Mouse (Mus musculus): ENCODE results near the gene Gm15517. TPM values are rescaled to one million over a fixed set of nuclear protein-coding genes. Genes with fewer than 3 reads are reported as not detected.
"Not testable (repeated sequence)": the region's sequence is repeated elsewhere in the genome, so short reads cannot be mapped to it uniquely, and the experiment has no call there.

Gm15517 gene
- polyA plus RNA-seq, 1 experiment from 2014 or later: not detected

DNA sequence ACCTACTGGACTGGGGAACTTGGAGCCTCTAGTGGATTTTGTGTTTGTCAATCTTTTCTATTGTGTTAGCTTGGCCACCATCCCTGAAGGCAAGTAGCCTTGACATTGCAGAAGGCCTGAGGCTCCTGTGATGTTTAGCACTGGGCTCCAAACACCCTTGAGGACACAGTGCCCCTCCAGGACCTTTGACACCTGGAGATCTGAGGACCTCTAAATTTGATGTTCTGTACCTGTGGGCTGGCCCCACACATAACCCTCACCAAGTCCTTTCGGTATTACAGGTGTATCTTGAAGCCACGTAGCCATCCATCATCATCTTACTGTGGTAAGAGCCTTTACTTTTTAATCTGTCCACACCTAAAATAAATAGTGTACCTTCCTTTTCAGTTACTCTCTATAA, 13.3 kb upstream of the Gm15517 start:
- Histone ChIP-seq H3K27me3 (replicated peaks) (no peaks in the 10 kb centered on the region; the same call in 1 of the 2 replicates), H3K4me3 (peak overlapping the region; percentile 93), H3K36me3 (peaks cover 52% of the 10 kb centered on the region), H3K9me3 (replicated peaks) (no peaks in the 10 kb centered on the region), H3K9ac (peak overlapping the region; percentile 89), H3K4me2 (peak overlapping the region; percentile 79), H3K4me1 (peaks cover 43% of the 10 kb centered on the region), H3K27ac (no peak overlapping the region)
- WGBS (ENCODE audit: insufficient replicate concordance): 88% methylated on average over 2 of the region's 2 CpGs
- no peak for ATAC-seq

- WGBS (ENCODE audit: insufficient replicate concordance): 86% methylated on average over 4 of the region's 4 CpGs
- Histone ChIP-seq H3K4me2 (peak overlapping the region; percentile 79; the same call in 1 of the 2 replicates), H3K9ac (no peak overlapping the region), H3K27ac (no peak overlapping the region), H3K27me3 (replicated peaks) (no peaks in the 10 kb centered on the region), H3K36me3 (peaks cover 64% of the 10 kb centered on the region), H3K4me3 (no peak overlapping the region), H3K9me3 (replicated peaks) (no peaks in the 10 kb centered on the region), H3K4me1 (peaks cover 43% of the 10 kb centered on the region)
- no peak for ATAC-seq
Measured at GRCm38 (mm10) chr7:44249248-44249647, 12.0 kb upstream of the Gm15517 start.

DNA sequence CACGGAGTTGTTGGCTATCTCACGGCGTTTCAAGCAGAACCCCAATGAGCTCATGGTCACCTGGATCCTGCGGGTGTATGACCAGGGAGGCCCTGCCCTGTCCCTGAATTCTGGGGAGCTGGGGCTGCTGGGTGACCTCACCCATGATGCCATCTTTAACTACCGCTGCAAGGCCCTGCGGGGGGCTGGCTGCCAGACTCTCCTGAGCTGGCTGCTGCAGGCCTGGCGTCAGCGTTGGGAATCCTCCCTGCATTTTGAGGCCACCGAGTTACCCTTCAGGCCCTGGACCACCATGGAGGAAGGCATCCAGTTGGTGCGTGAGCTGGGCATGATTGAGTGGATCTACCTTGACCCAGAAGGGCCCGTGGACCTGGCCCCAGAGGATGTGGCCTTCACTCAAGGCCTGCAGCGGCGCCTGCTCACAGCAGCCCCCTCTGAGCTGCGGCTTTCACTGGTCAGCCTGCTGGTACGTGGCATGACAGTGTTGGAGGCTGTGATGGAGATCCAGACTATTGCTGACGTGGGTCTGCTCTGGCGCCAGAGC, 10.4 kb upstream of the Gm15517 start:
- not testable (repeated sequence) for H3K27ac ChIP-seq; H3K9me3 ChIP-seq (replicated peaks); H3K4me3 ChIP-seq; H3K9ac ChIP-seq; H3K4me2 ChIP-seq; ATAC-seq; H3K27me3 ChIP-seq (replicated peaks)
- peaks cover 31% of the 10 kb centered on the region for H3K4me1 ChIP-seq
- H3K36me3 ChIP-seq: peaks cover 67% of the 10 kb centered on the region
- 80% methylated on average over 17 of the region's 17 CpGs for WGBS (ENCODE audit: insufficient replicate concordance)

- ATAC-seq: 0 out of 2 replicates have a peak, but pooled peaks have one; percentile 29
- H3K4me2 ChIP-seq: no peak overlapping the region
- no peaks in the 10 kb centered on the region for H3K9me3 ChIP-seq (replicated peaks)
- no peak overlapping the region for H3K4me3 ChIP-seq
- H3K36me3 ChIP-seq: peaks cover 63% of the 10 kb centered on the region
- H3K27me3 ChIP-seq (replicated peaks): no peaks in the 10 kb centered on the region
- H3K9ac ChIP-seq: no peak overlapping the region
- WGBS (ENCODE audit: insufficient replicate concordance): 62% methylated on average over 15 of the region's 15 CpGs
- H3K27ac ChIP-seq: no peak overlapping the region
- H3K4me1 ChIP-seq: peaks cover 20% of the 10 kb centered on the region
Measured at GRCm38 (mm10) chr7:44253023-44253616, 8.1 kb upstream of the Gm15517 start.

DNA sequence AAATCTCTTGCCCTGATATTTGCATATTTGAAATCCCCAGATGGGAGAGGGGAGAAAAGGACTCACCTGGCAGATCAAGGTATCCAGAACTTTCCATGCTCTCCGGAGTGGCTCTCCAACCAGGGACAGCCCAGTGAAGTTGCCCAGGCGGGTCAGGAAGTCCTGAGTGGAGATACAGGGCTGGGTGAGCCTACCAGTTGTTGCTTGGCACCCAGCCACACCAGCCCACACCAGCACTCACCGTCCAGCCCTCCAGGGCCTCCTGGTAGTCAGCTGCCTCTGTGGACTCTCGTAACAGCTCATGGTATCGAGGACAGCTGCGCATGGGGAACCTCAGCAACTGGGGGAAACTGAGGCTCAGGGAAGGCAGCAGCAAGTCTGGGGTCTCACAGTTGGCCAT, 6.3 kb upstream of the Gm15517 start:
- Histone ChIP-seq H3K4me1 (peaks cover 2% of the 10 kb centered on the region; the same call in 1 of the 2 replicates), H3K27ac (no peak overlapping the region), H3K27me3 (replicated peaks) (no peaks in the 10 kb centered on the region), H3K4me2 (no peak overlapping the region), H3K4me3 (no peak overlapping the region), H3K9me3 (replicated peaks) (no peaks in the 10 kb centered on the region), H3K36me3 (peaks cover 45% of the 10 kb centered on the region), H3K9ac (no peak overlapping the region)
- WGBS (ENCODE audit: insufficient replicate concordance): 67% methylated on average over 6 of the region's 6 CpGs
- ATAC-seq: no peak

DNA sequence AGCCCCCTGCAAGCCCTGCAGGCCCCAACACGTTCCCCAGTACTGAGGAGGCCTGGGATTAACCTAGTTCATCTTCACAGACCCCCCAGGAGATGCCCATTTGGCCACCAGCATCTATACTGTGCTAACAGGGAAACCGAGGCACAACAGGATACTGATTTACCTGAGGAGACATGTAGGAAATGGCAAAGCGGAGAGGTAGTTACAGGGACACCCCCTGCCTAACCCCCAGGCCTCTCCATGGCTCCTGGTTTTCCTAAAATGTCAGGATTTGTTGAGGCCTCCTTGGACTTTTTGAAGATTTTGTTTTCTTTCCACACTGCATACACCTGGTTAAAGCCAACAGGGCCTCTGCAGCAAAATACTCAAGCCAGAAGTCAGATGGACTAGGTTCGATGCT, 4.0 kb upstream of the Gm15517 start, which contains the start of gene Acp4:
Acp4 (minus strand) TSS at position 101 of the 400 bp plus-strand sequence.
- no peak within 1 kb of the TSS for H3K9ac ChIP-seq
- no peaks in the 10 kb centered on the region for H3K9me3 ChIP-seq (replicated peaks)
- H3K27ac ChIP-seq: no peak within 1 kb of the TSS
- peaks cover 22% of the 10 kb centered on the region for H3K27me3 ChIP-seq (replicated peaks)
- peaks cover 22% of the 10 kb centered on the region for H3K36me3 ChIP-seq
- ATAC-seq: no peak
- 71% methylated on average over 4 of the region's 4 CpGs for WGBS (ENCODE audit: insufficient replicate concordance)
- no peaks in the 10 kb centered on the region for H3K4me1 ChIP-seq
- H3K4me3 ChIP-seq: no peak within 1 kb of the TSS
- H3K4me2 ChIP-seq: no peak within 1 kb of the TSS

GRCm38 (mm10) chr7:44260410-44260809, 837 bp upstream of the Gm15517 start:
- Histone ChIP-seq H3K4me1 (peaks cover 6% of the 10 kb centered on the region), H3K9me3 (replicated peaks) (no peaks in the 10 kb centered on the region), H3K9ac (no peak overlapping the region), H3K36me3 (no peaks in the 10 kb centered on the region), H3K4me3 (no peak overlapping the region), H3K27me3 (replicated peaks) (peaks cover 52% of the 10 kb centered on the region), H3K27ac (no peak overlapping the region), H3K4me2 (no peak overlapping the region)
- whole genome bisulfite sequencing (ENCODE audit: insufficient replicate concordance): 58% methylated on average over 6 of the region's 6 CpGs
- no peak for ATAC-seq

- Histone ChIP-seq H3K9me3 (replicated peaks) (no peaks in the 10 kb centered on the region), H3K9ac (no peak overlapping the region), H3K27ac (no peak overlapping the region), H3K27me3 (replicated peaks) (peaks cover 73% of the 10 kb centered on the region), H3K36me3 (no peaks in the 10 kb centered on the region), H3K4me1 (peaks cover 6% of the 10 kb centered on the region), H3K4me3 (no peak overlapping the region; the same call in 1 of the 2 replicates), H3K4me2 (peak overlapping the region; percentile 41)
- WGBS (ENCODE audit: insufficient replicate concordance): 4% methylated on average over 34 of the region's 34 CpGs
- ATAC-seq: peak; percentile 27; the same call in 1 of the 2 replicates
Measured at GRCm38 (mm10) chr7:44262791-44263643, 1.8 kb downstream of the Gm15517 start.

GRCm38 (mm10) chr7:44268117-44268516, 6.9 kb downstream of the Gm15517 start:
- Histone ChIP-seq H3K4me1 (peaks cover 3% of the 10 kb centered on the region), H3K4me3 (no peak overlapping the region), H3K9me3 (replicated peaks) (no peaks in the 10 kb centered on the region), H3K36me3 (no peaks in the 10 kb centered on the region), H3K27me3 (replicated peaks) (peaks cover 59% of the 10 kb centered on the region), H3K27ac (no peak overlapping the region), H3K4me2 (no peak overlapping the region), H3K9ac (no peak overlapping the region)
- ATAC-seq: no peak
- 68% methylated on average over 11 of the region's 11 CpGs for WGBS (ENCODE audit: insufficient replicate concordance)

DNA sequence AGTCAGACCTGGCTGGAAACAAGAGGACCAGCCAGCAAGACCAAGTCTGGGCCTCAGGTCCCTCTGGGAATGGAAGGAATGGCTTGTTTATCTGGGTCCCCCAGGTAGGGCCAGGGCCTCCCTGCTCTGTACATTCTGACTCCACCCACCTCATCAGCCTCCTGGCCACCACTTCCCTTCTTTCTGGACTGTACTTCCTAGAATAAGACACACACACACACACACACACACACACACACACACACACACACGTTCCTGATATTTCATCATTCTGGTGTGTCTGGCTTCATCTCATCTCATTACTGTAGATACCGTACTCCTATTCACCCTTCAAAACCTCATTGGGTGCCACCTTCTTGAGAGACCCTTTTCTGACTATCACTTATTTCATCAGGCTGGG, 8.2 kb downstream of the Gm15517 start:
- no peak overlapping the region for H3K27ac ChIP-seq
- H3K9me3 ChIP-seq (replicated peaks): no peaks in the 10 kb centered on the region
- no peaks in the 10 kb centered on the region for H3K4me1 ChIP-seq
- 54% methylated on average over 2 of the region's 2 CpGs for WGBS (ENCODE audit: insufficient replicate concordance)
- H3K4me2 ChIP-seq: no peak overlapping the region
- H3K4me3 ChIP-seq: no peak overlapping the region
- ATAC-seq: no peak
- no peak overlapping the region for H3K9ac ChIP-seq
- H3K27me3 ChIP-seq (replicated peaks): peaks cover 59% of the 10 kb centered on the region
- no peaks in the 10 kb centered on the region for H3K36me3 ChIP-seq

DNA sequence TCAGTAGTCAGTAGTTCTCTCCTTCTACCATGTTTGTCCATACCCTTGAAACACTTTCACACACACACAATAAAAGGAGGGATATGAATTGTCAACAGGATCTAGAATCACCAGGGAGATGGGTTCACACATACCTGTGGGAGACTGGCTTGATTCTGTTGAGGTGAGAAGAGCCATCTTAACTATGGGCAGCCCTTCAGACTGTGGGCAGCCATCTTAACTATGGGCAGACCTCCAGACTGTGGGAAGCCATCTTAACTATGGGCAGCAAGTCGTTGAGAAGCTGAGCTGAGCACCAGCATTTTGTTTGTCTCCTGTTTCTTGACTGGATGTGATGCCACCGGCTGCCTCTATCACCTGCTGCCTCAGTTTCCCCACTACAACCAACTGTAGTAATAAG, 10.1 kb downstream of the Gm15517 start:
- Histone ChIP-seq H3K27me3 (replicated peaks) (peaks cover 60% of the 10 kb centered on the region), H3K4me1 (no peaks in the 10 kb centered on the region), H3K9ac (no peak overlapping the region), H3K36me3 (no peaks in the 10 kb centered on the region), H3K9me3 (replicated peaks) (no peaks in the 10 kb centered on the region), H3K4me3 (no peak overlapping the region), H3K4me2 (no peak overlapping the region), H3K27ac (no peak overlapping the region)
- no peak for ATAC-seq
- 44% methylated on average over 2 of the region's 2 CpGs for WGBS (ENCODE audit: insufficient replicate concordance)

DNA sequence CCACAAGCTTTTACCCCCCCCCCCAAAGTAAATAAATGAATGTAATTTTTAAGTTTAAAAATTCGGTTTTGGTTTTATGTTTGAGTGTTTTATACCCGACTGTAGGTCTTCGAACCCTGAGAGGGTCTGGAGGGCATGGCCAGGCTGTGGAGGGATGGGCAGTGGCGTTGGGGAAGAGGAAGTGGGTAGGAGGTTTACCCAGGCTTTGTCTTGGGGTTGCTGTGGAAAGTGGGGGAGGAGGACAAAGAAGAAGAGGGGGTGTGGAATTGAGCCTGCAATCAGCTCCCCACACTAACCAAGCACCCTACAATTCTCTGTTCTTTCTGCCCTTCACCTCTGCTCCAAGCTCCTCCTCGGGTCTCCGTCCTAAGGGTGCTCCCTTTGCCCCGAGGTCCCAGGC, 11.3 kb downstream of the Gm15517 start:
- H3K36me3 ChIP-seq: no peaks in the 10 kb centered on the region
- H3K9me3 ChIP-seq (replicated peaks): no peaks in the 10 kb centered on the region
- 68% methylated on average over 7 of the region's 7 CpGs for WGBS (ENCODE audit: insufficient replicate concordance)
- peaks cover 50% of the 10 kb centered on the region for H3K27me3 ChIP-seq (replicated peaks)
- no peak for ATAC-seq
- no peaks in the 10 kb centered on the region for H3K4me1 ChIP-seq
- H3K9ac ChIP-seq: no peak overlapping the region
- H3K4me3 ChIP-seq: no peak overlapping the region
- no peak overlapping the region for H3K27ac ChIP-seq
- H3K4me2 ChIP-seq: no peak overlapping the region

All from liver, embryonic 12.5 days (tissue).